Mouse (Mus musculus): ENCODE measurements around the gene Dtx3.
A peak's percentile ranks its signal among the peaks of the same experiment; 100 is the strongest.
"Not testable (repeated sequence)": the region's sequence is repeated elsewhere in the genome, so short reads cannot be mapped to it uniquely, and the experiment has no call there.

The Dtx3 gene

GRCm38 (mm10) chr10:127203106-127203505 is 7.6 kb upstream of the Dtx3 start:
- no peak for DNase-seq

GRCm38 (mm10) chr10:127200279-127200678 is 4.8 kb upstream of the Dtx3 start:
- no peak for DNase-seq

- no peak for DNase-seq
These were observed 3.9 kb upstream of the Dtx3 start for GRCm38 (mm10) chr10:127199474-127199873.

GRCm38 (mm10) chr10:127199068-127199467 is 3.5 kb upstream of the Dtx3 start:
- no peak for DNase-seq

- no peak for DNase-seq
These were observed 3.0 kb upstream of the Dtx3 start for GRCm38 (mm10) chr10:127198492-127198891.

- no peak for DNase-seq
These were observed 2.1 kb upstream of the Dtx3 start for GRCm38 (mm10) chr10:127197505-127198110.

GRCm38 (mm10) chr10:127197104-127197503 is 1.6 kb upstream of the Dtx3 start:
- no peak for DNase-seq

- peak; percentile 78 for DNase-seq
These were observed 864 bp upstream of the Dtx3 start for GRCm38 (mm10) chr10:127196392-127196791.

- peak; percentile 79 for DNase-seq
These were observed 850 bp downstream of the Dtx3 start for GRCm38 (mm10) chr10:127194428-127195327.

- no peak for DNase-seq
These were observed 2.5 kb downstream of the Dtx3 start for GRCm38 (mm10) chr10:127193011-127193410.

GRCm38 (mm10) chr10:127192057-127192328 is 3.5 kb downstream of the Dtx3 start:
- not testable (repeated sequence) for DNase-seq

GRCm38 (mm10) chr10:127191191-127192056 is 4.1 kb downstream of the Dtx3 start:
- DNase-seq = no peak

- no peak for DNase-seq
These were observed 4.9 kb downstream of the Dtx3 start for GRCm38 (mm10) chr10:127190398-127191190.

GRCm38 (mm10) chr10:127189651-127190381 is 5.7 kb downstream of the Dtx3 start, which contains the start of gene Arhgef25:
Gene Arhgef25, minus strand, starts transcription at chr10:127190083.
- no peak for DNase-seq

GRCm38 (mm10) chr10:127189116-127189650 is 6.3 kb downstream of the Dtx3 start:
- no peak for DNase-seq

GRCm38 (mm10) chr10:127188465-127189115 is 6.9 kb downstream of the Dtx3 start:
- no peak for DNase-seq

GRCm38 (mm10) chr10:127188079-127188453 is 7.5 kb downstream of the Dtx3 start:
- no peak for DNase-seq

GRCm38 (mm10) chr10:127187371-127188078 is 8.0 kb downstream of the Dtx3 start:
- no peak for DNase-seq

- no peak for DNase-seq
These were observed 9.1 kb downstream of the Dtx3 start for GRCm38 (mm10) chr10:127186451-127186850.

GRCm38 (mm10) chr10:127185506-127185905 is 10.0 kb downstream of the Dtx3 start:
- DNase-seq = no peak
